In the genomic region with DNA sequence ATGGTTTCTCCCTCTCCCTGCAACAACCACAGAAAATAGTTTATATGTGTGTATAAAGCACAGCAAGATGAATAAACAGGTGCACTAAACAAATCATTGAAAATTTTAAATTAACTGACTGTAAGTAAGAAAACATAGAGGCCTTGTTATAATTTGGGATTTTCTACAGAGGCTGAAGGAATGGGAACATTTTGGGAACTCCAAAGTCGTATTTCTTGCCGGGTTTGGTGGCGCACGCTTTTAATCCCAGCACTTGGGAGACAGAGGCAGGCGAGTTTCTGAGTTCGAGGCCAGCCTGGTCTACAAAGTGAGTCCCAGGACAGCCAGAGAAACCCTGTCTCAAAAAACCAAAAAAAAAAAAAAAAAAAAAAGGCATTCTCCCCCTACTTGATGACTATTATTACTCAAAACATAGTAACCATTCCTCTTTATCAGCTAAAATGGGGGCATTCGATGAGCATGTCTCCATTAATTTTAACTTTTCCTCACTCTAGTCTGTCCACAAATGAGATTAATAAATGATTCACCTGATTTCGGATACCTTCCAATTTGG, we compare ENCODE assay signal across 22 mouse cellular contexts. TPM values are rescaled to one million over a fixed set of nuclear protein-coding genes. Genes with fewer than 3 reads are reported as not detected.
DNase-seq lines count a peak whose midpoint lies in the region; ATAC-seq and TF ChIP-seq lines count a peak whose summit lies in the region.
"Had no signal": no experiment of that assay in that cellular context is flagged by ENCODE, and none has a peak within 500 bp of the region (broad histone marks: within the 10 kb centered on the region; RNA-seq: fewer than 3 reads in every experiment).

No protein-coding gene starts in this region.

- H3K9ac ChIP-seq in liver, embryonic 11.5 days (ENCODE audit: low read depth, low read length): no peak overlapping the region
- H3K9ac ChIP-seq in ES-Bruce4 (ENCODE audit: low read depth, poor library complexity, severe bottlenecking) (0 out of 2 replicates have a peak overlapping the region, but pooled peaks have one; percentile 85), MEL (ENCODE audit: control insufficient read depth, low read depth, low read length, poor library complexity, severe bottlenecking) (no peak overlapping the region)
- H3K9ac ChIP-seq: forebrain, embryonic 13.5 days; forebrain, postnatal 0 days; heart, embryonic 12.5 days; hindbrain, embryonic 12.5 days had no signal

- H3K4me1 ChIP-seq in liver, embryonic 11.5 days (replicated peaks; ENCODE audit: control insufficient read depth, insufficient read depth, low read length): 0 out of 2 replicates have a peak, but pooled peaks cover 2% of the 10 kb centered on the region
- no peaks in the 10 kb centered on the region for H3K4me1 ChIP-seq in ES-Bruce4 (ENCODE audit: control insufficient read depth, insufficient read depth, low read length)
- peaks cover 0 to 1% of the 10 kb centered on the region in 2 experiments; a peak in 1 of 4 replicates for H3K4me1 ChIP-seq in MEL (ENCODE audit: control insufficient read depth in 1 of 2, insufficient read depth in 2 of 2, low read length in 2 of 2)

- TF ChIP-seq POLR2A in ES-Bruce4 (IDR thresholded peaks at IDR 0.05; ENCODE audit: insufficient read depth, low read length) (no peak), MEL (IDR thresholded peaks at IDR 0.05; ENCODE audit: control insufficient read depth in 1 of 2, insufficient read depth in 1 of 2, low read depth in 1 of 2, low read length in 2 of 2, poor library complexity in 1 of 2) (no peak)

- H3K9me3 ChIP-seq in liver, embryonic 11.5 days (ENCODE audit: control insufficient read depth, low read length): no peaks in the 10 kb centered on the region
- H3K9me3 ChIP-seq in ES-Bruce4 (replicated peaks; ENCODE audit: control insufficient read depth, insufficient read depth, low read length, poor library complexity, severe bottlenecking) (no peaks in the 10 kb centered on the region), MEL (replicated peaks; ENCODE audit: insufficient read depth, low read length) (no peaks in the 10 kb centered on the region)
- H3K9me3 ChIP-seq: embryonic facial prominence, embryonic 10.5 days; forebrain, embryonic 13.5 days; G1E; heart, embryonic 12.5 days; hindbrain, embryonic 12.5 days had no signal

- H3K27ac ChIP-seq in liver, embryonic 11.5 days (ENCODE audit: low read depth, low read length): no peak overlapping the region
- H3K27ac ChIP-seq in ES-Bruce4 (ENCODE audit: insufficient read depth, low read length) (no peak overlapping the region), MEL (ENCODE audit: control insufficient read depth, low read depth, low read length) (no peak overlapping the region)
- H3K27ac ChIP-seq: embryonic facial prominence, embryonic 10.5 days; forebrain, embryonic 13.5 days; hindbrain, embryonic 12.5 days had no signal

- TF ChIP-seq EP300 in ES-Bruce4 (IDR thresholded peaks at IDR 0.05; ENCODE audit: insufficient read depth, low read depth, low read length) (no peak), MEL (IDR thresholded peaks at IDR 0.05; ENCODE audit: low read depth in 1 of 2, low read length in 2 of 2) (no peak)

- H3K36me3 ChIP-seq in liver, embryonic 11.5 days (ENCODE audit: control insufficient read depth, insufficient read depth, low read length): no peaks in the 10 kb centered on the region
- H3K36me3 ChIP-seq in ES-Bruce4 (ENCODE audit: control insufficient read depth, insufficient read depth, low read length, poor library complexity, severe bottlenecking) (no peaks in the 10 kb centered on the region), MEL (ENCODE audit: control insufficient read depth in 1 of 2, insufficient read depth in 2 of 2, low read length in 2 of 2) (peaks cover 0 to 8% of the 10 kb centered on the region in 2 experiments; a peak in 2 of 4 replicates)
- H3K36me3 ChIP-seq: embryonic facial prominence, embryonic 10.5 days; G1E; heart, embryonic 12.5 days; hindbrain, embryonic 12.5 days had no signal

- no peak overlapping the region for H3K4me3 ChIP-seq in liver, embryonic 11.5 days (ENCODE audit: low read depth, low read length)
- H3K4me3 ChIP-seq in ES-Bruce4 (ENCODE audit: low read depth, low read length): no peak overlapping the region
- H3K4me3 ChIP-seq in MEL (ENCODE audit: control insufficient read depth in 1 of 2, insufficient read depth in 1 of 2, low read depth in 2 of 2, low read length in 2 of 2): no peak overlapping the region
- H3K4me3 ChIP-seq: embryonic facial prominence, embryonic 10.5 days; forebrain, embryonic 13.5 days; heart, embryonic 12.5 days; hindbrain, embryonic 12.5 days had no signal

- no peak for TF ChIP-seq RAD21 in MEL (IDR thresholded peaks at IDR 0.05; ENCODE audit: low read depth, low read length)

- H3K27me3 ChIP-seq in liver, embryonic 11.5 days (replicated peaks; ENCODE audit: control insufficient read depth, insufficient read depth, low read length): no peaks in the 10 kb centered on the region
- H3K27me3 ChIP-seq in ES-Bruce4 (ENCODE audit: control insufficient read depth, insufficient read depth, low read length, poor library complexity, severe bottlenecking): no peaks in the 10 kb centered on the region
- H3K27me3 ChIP-seq in MEL (ENCODE audit: control insufficient read depth in 1 of 2, insufficient read depth in 2 of 2, low read length in 2 of 2): no peaks in the 10 kb centered on the region
- H3K27me3 ChIP-seq: heart, embryonic 12.5 days had no signal

- ATAC-seq in liver, embryonic 11.5 days (replicated peaks; ENCODE audit: low FRiP score): no peak
- ATAC-seq: forebrain, embryonic 13.5 days; forebrain, postnatal 0 days; hindbrain, embryonic 16.5 days; inflammation-experienced regulatory T-cells, adult 6 months had no signal

- 20% methylated on average over 8 of the region's 8 CpGs for WGBS in liver, embryonic 11.5 days

- no peak for TF ChIP-seq CTCF in ES-Bruce4 (IDR thresholded peaks at IDR 0.05; ENCODE audit: low read depth, low read length)
- no peak for TF ChIP-seq CTCF in MEL (IDR thresholded peaks at IDR 0.05 in 2 of 3, conservative IDR thresholded peaks at IDR 0.05 in 1 of 3; ENCODE audit: control insufficient read depth in 1 of 3, insufficient read depth in 1 of 3, low read depth in 2 of 3, low read length in 3 of 3, poor library complexity in 1 of 3, severe bottlenecking in 1 of 3)

- no peak for DNase-seq in liver, embryonic 11.5 days (ENCODE audit: low spot score)
- DNase-seq in liver (no peak), MEL (ENCODE audit: low read depth, low spot score) (peak; percentile 63)
- no peak for DNase-seq in frontal cortex, postnatal 14 days (ENCODE audit: low spot score in 2 of 2)
- no peak for DNase-seq in frontal cortex, postnatal 36 days (ENCODE audit: low spot score in 2 of 2)
- no peak for DNase-seq in adrenal gland, adult 8-10 months
- DNase-seq: adrenal gland, adult 2 months; adrenal gland, postnatal 36 days; cerebellum, adult 2 months; cerebellum, postnatal 10 days; forebrain, postnatal 0 days; gastrocnemius, postnatal 36 days; heart, postnatal 36 days; kidney, adult 18-20 months had no signal

- H3K79me2 ChIP-seq in MEL (ENCODE audit: control insufficient read depth, insufficient read depth, low read length, poor library complexity): no peaks in the 10 kb centered on the region

- peak overlapping the region; percentile 100 for H3K4me2 ChIP-seq in liver, embryonic 11.5 days
- H3K4me2 ChIP-seq: forebrain, embryonic 13.5 days; hindbrain, embryonic 12.5 days had no signal

TF ChIP-seq in MEL, 35 proteins besides CTCF, POLR2A, EP300 and RAD21:
- peak; percentile 99 for TF ChIP-seq TBP (IDR thresholded peaks at IDR 0.05; ENCODE audit: low read depth, low read length)
- no peak for TF ChIP-seq MYB (IDR thresholded peaks at IDR 0.05; ENCODE audit: low read depth, low read length)
- TF ChIP-seq NRF1 (IDR thresholded peaks at IDR 0.05; ENCODE audit: insufficient read depth, low read depth, low read length, poor library complexity, severe bottlenecking): no peak
- no peak for TF ChIP-seq USF1 (IDR thresholded peaks at IDR 0.05; ENCODE audit: low read depth, low read length)
- TF ChIP-seq GABPA (IDR thresholded peaks at IDR 0.05; ENCODE audit: low read depth, low read length): no peak
- TF ChIP-seq KAT2A (conservative IDR thresholded peaks at IDR 0.05; ENCODE audit: low read depth, low read length): no peak
- TF ChIP-seq ETS1 (IDR thresholded peaks at IDR 0.05; ENCODE audit: low read depth, low read length): no peak
TF ChIP-seq in MEL: peak in this region for 1.

RNA-seq across cellular contexts. Expression of gene Zfp184, which starts 24.1 kb away (rescaled TPM):
- 5.1 and 5.9 TPM in 2 replicates for polyA plus RNA-seq in liver, embryonic 11.5 days (2014; fragmentation: Nextera tagmentation; extraction: Ambion mirVana)
- polyA plus RNA-seq in ES-Bruce4 (2011; ENCODE audit: insufficient read depth, insufficient read length, low read depth, missing spikeins) (8.1 and 11.5 TPM in 2 replicates), MEL (2012; ENCODE audit: insufficient read depth in 1 of 2, insufficient read length in 2 of 2, low read depth in 1 of 2, low replicate concordance in 2 of 2, missing spikeins in 1 of 2) (1 to 10 TPM in 1 of 2 experiments, not detected in 1; 1.0 TPM)
- total RNA-seq in MEL (2012; rRNA removed): 0.42 and 0.52 TPM in 2 replicates
- total RNA-seq in adrenal gland, adult 8-10 months (2022): 1 to 10 TPM; 1.5 to 6.2 (median 3.6) TPM
- polyA plus RNA-seq: inflammation-experienced regulatory T-cells, adult 6 months had no signal
